Mouse (Mus musculus) hindbrain, embryonic 14.5 days (tissue): ENCODE data around the gene Marveld2. TPM values are rescaled to one million over a fixed set of nuclear protein-coding genes. Genes with fewer than 3 reads are reported as not detected.
A peak's percentile ranks its signal among the peaks of the same experiment; 100 is the strongest.

Source experiments
- ATAC-seq: fragments of 200-750 bp; cut with Nextera tagmentation; 2 replicates; pipeline ENCODE4 v1.8.0; 2017; ENCODE audit warnings: moderate number of reproducible peaks, mild to moderate bottlenecking, moderate TSS enrichment, moderate library complexity; ENCODE audit not compliant: low FRiP score
- DNase-seq: peaks from one replicate; pipeline ENCODE4 v3.0.0-alpha.2; 2015; ENCODE audit warnings: low spot score
- H3K27ac ChIP-seq: fragments of 300-500 bp; sonication (generic); 2 replicates; pipeline ENCODE4 v1.5.1; 2014; ENCODE audit warnings: mild to moderate bottlenecking, moderate library complexity
- H3K27me3 ChIP-seq: fragments of 300-500 bp; sonication (generic); 2 replicates; pipeline ENCODE4 v1.6.1; 2014; ENCODE audit warnings: mild to moderate bottlenecking, low read length, mixed read lengths; ENCODE audit not compliant: control insufficient read depth, insufficient read depth
- H3K36me3 ChIP-seq: fragments of 300-500 bp; sonication (generic); replicated peaks from 2 replicates; pipeline ENCODE4 v1.6.1; 2014; ENCODE audit not compliant: control insufficient read depth, insufficient read depth
- H3K4me1 ChIP-seq: fragments of 300-500 bp; sonication (generic); replicated peaks from 2 replicates; pipeline ENCODE4 v1.6.1; 2014; ENCODE audit warnings: antibody characterized with exemption, low read length, mixed read lengths; ENCODE audit not compliant: control insufficient read depth, insufficient read depth
- H3K4me2 ChIP-seq: fragments of 300-500 bp; sonication (generic); replicated peaks from 2 replicates; pipeline ENCODE4 v1.6.1; 2014; ENCODE audit warnings: mild to moderate bottlenecking, moderate library complexity
- H3K4me3 ChIP-seq: fragments of 300-500 bp; sonication (generic); replicated peaks from 2 replicates; pipeline ENCODE4 v1.5.1; 2014; ENCODE audit warnings: mild to moderate bottlenecking, low read length
- H3K9ac ChIP-seq: fragments of 300-500 bp; sonication (generic); 2 replicates; pipeline ENCODE4 v1.6.1; 2014
- H3K9me3 ChIP-seq: fragments of 300-500 bp; sonication (generic); 2 replicates; pipeline ENCODE4 v1.6.1; 2016; ENCODE audit warnings: low read length; ENCODE audit not compliant: control insufficient read depth
- WGBS: fragments of 180-500 bp; shearing (Covaris S2); extraction: QIAGEN DNeasy Blood & Tissue Kit; methylation state at CpG from one replicate; pipeline ENCODE4 v1.1.7; 2014; 5-methylcytosine and 5-hydroxymethylcytosine counted together
- polyA plus RNA-seq: library from polyadenylated mRNA; unstranded; fragments of >200 nt; fragmentation: Nextera tagmentation; extraction: Ambion mirVana; gene quantifications from 2 replicates; pipeline ENCODE4 v1.2.1, GENCODE M21; 2014

The Marveld2 gene
- 3.0 and 3.8 TPM in 2 replicates for polyA plus RNA-seq

- DNase-seq (peak; percentile 26), ATAC-seq (peak; percentile 62)
- peaks cover 12% of the 10 kb centered on the region for H3K27me3 ChIP-seq
- 3% methylated on average over 65 of the region's 77 CpGs for WGBS
- peak within 1 kb of the TSS; percentile 52 for H3K4me3 ChIP-seq
- no peaks in the 10 kb centered on the region; the same call in 1 of the 2 replicates for H3K4me1 ChIP-seq
- peak within 1 kb of the TSS; percentile 65 for H3K9ac ChIP-seq
- H3K27ac ChIP-seq, result no peak within 1 kb of the TSS
- H3K36me3 ChIP-seq, result peaks cover 40% of the 10 kb centered on the region
- peak within 1 kb of the TSS; percentile 79 for H3K4me2 ChIP-seq
- H3K9me3 ChIP-seq, result 0 out of 2 replicates have a peak, but pooled peaks cover 4% of the 10 kb centered on the region
Measured at GRCm38 (mm10) chr13:100616181-100617087, at the start of gene Marveld2. Gene Marveld2 (minus strand): TSS chr13:100616971.

DNA sequence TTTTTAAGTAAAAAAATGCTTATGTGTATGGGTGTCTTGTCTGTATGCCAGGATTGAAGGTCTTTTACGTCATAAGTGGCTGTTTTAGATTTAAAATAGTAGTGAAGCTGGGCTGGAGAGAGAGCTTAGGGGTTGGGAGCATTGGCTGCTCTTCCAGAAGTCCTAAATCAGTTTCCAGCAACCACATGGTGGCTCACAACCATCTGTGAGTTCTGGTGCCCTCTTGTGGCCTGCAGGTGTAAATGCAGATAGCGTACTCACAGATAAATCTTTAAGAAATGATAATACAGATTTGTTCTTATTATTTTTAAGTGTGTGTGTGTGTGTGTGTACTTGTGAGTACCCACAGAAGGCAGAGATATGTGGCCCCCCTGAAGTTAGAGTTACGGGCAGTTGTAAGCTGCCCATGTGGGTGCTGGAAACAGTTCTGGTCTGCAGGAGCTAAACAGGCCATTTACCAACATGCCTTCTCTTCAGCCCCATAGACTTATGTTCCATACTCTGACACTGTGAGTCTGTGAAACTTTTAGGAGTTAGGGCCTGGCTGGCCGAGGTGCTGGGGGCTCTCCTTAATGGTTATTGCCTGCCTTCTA, 43.2 kb upstream of the Marveld2 start:
- ATAC-seq (no peak), DNase-seq (peak; percentile 83)
- Histone ChIP-seq H3K4me2 (no peak overlapping the region), H3K4me1 (no peaks in the 10 kb centered on the region), H3K36me3 (peaks cover 14% of the 10 kb centered on the region), H3K4me3 (no peak overlapping the region), H3K27me3 (no peaks in the 10 kb centered on the region), H3K27ac (no peak overlapping the region), H3K9me3 (no peaks in the 10 kb centered on the region), H3K9ac (no peak overlapping the region)
- 50% methylated on average over 4 of the region's 4 CpGs for WGBS

DNA sequence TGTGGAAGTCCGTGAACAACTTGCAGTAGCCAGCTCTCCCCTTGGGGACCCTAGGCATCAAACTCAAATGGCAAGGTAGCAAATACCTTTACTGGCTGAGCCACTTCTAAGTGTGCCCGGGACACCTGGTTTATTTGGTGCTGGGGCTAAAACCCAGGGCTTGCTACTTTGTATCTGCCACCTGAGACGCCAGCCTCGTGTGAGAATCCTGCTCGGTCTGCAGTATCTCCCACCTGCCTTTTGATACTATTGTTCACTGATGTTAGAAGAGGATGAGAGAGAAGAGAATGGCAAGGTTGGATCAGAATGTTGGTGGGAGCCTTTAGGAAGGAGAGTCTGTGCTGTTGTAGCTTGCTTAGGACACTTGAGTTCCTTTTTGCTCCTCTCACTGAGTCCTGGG, 41.3 kb upstream of the Marveld2 start:
- Histone ChIP-seq H3K4me2 (no peak overlapping the region), H3K4me1 (no peaks in the 10 kb centered on the region), H3K9me3 (no peaks in the 10 kb centered on the region), H3K4me3 (no peak overlapping the region), H3K27ac (no peak overlapping the region), H3K36me3 (peaks cover 19% of the 10 kb centered on the region), H3K27me3 (no peaks in the 10 kb centered on the region), H3K9ac (no peak overlapping the region)
- DNase-seq (no peak), ATAC-seq (no peak)
- 93% methylated on average over 5 of the region's 5 CpGs for WGBS

DNA sequence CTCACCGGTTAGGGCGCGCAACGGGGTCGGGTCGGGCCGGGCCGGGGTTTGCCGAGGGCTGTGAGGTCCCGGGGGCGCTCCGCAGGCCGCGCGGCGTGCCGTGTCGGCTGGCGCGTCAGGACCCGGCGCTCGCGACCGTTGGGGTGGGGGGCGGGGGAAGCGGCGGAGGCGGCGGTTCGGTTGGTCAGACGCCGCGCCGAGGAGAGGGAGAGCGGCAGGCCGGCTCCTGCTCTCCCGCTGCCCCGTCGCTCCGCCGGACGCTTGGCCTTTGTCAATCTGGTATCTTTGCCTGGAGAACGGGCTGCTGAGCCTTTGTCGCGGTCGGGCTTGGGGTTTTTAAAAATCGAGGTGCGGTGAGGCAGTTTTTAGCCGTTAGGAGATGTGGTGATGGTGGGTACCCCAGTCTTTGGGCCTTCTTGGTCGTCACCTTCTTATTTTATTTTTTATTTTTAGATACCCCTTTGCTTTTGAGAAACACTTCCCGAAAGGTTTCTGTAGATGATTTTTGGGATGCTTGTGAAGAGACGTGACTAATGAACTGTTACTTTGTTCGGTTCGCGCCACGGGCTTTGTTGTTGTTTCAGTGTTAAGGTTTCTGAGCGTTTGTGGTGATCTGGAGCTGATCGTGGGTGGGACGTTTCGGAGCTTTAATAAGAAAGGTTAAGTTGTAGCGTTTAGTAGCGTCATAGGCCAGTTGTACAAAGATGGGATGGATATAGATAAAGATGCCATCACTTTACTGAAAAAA, 34.8 kb upstream of the Marveld2 start, which contains the start of gene Taf9:
Taf9 (plus strand) TSS at position 141 of the 748 bp plus-strand sequence.
- no peak for DNase-seq
- Histone ChIP-seq H3K27me3 (no peaks in the 10 kb centered on the region), H3K36me3 (peaks cover 30% of the 10 kb centered on the region), H3K9me3 (no peaks in the 10 kb centered on the region), H3K4me3 (peak within 1 kb of the TSS; percentile 96), H3K4me2 (peak within 1 kb of the TSS; percentile 95), H3K27ac (peak within 1 kb of the TSS; percentile 97), H3K9ac (peak within 1 kb of the TSS; percentile 78), H3K4me1 (peaks cover 10% of the 10 kb centered on the region)
- ATAC-seq, result peak; percentile 75; the same call in 1 of the 2 replicates
- WGBS, result under 1% methylated on average over 61 of the region's 63 CpGs

- peaks cover 32% of the 10 kb centered on the region for H3K36me3 ChIP-seq
- ATAC-seq (peak; percentile 99), DNase-seq (peak; percentile 95)
- H3K27me3 ChIP-seq, result no peaks in the 10 kb centered on the region
- H3K9ac ChIP-seq, result peak within 1 kb of the TSS; percentile 78
- peak within 1 kb of the TSS; percentile 97 for H3K27ac ChIP-seq
- peak within 1 kb of the TSS; percentile 96 for H3K4me3 ChIP-seq
- H3K4me1 ChIP-seq, result peaks cover 10% of the 10 kb centered on the region
- no peaks in the 10 kb centered on the region for H3K9me3 ChIP-seq
- H3K4me2 ChIP-seq, result peak within 1 kb of the TSS; percentile 95
- under 1% methylated on average over 72 of the region's 73 CpGs for WGBS
Measured at GRCm38 (mm10) chr13:100650550-100651438, 34.0 kb upstream of the Marveld2 start, which contains the start of the genes Ak6 and Rad17. Gene Ak6 (plus strand): TSS chr13:100650979. Gene Rad17 (minus strand): TSS chr13:100651051.

- H3K27me3 ChIP-seq, result no peaks in the 10 kb centered on the region
- DNase-seq, result no peak
- no peak overlapping the region for H3K4me2 ChIP-seq
- ATAC-seq, result no peak
- H3K9me3 ChIP-seq, result no peaks in the 10 kb centered on the region
- H3K27ac ChIP-seq, result no peak overlapping the region
- 95% methylated on average over 8 of the region's 8 CpGs for WGBS
- peaks cover 51% of the 10 kb centered on the region for H3K36me3 ChIP-seq
- H3K9ac ChIP-seq, result no peak overlapping the region
- peaks cover 10% of the 10 kb centered on the region for H3K4me1 ChIP-seq
- no peak overlapping the region for H3K4me3 ChIP-seq
Measured at GRCm38 (mm10) chr13:100648223-100648622, 31.5 kb upstream of the Marveld2 start.

DNA sequence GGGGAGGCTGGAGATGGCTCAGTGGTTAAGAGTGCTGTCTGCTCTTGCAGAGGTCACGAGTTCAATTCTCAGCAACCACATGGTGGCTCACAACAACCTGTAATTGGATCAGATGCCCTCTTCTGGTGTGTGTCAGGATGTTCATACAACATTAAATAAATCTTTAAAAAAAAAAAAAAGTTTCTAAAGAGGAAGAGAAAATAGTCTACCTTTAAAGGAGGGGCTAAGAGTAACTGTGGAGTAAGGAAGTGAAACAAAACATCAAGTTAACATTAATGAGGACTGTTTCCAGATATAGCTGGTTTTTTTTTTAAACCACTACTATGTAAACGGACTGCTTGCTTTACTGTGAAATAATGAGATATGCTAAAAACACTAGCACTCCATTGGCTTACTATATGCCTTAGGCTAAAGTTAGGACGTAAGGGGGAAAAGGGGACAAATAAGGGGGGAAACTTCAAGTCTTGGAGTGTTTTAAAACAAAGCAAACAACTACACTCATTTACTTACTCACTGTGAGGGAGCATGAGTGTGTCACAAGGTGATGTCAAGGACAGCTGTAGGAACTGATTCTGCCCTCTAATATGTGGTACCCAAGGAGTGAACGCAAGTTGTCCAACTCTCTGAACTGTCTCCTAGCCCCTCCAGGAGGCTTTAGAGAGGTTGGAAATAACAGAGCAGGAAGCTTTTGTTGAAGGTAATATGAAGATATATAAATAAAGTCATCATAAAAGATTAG, 25.9 kb upstream of the Marveld2 start:
- no peaks in the 10 kb centered on the region for H3K27me3 ChIP-seq
- no peaks in the 10 kb centered on the region for H3K4me1 ChIP-seq
- no peak overlapping the region for H3K9ac ChIP-seq
- WGBS, result 93% methylated on average over 4 of the region's 4 CpGs
- no peak for DNase-seq
- no peak overlapping the region for H3K4me3 ChIP-seq
- H3K27ac ChIP-seq, result no peak overlapping the region
- H3K4me2 ChIP-seq, result no peak overlapping the region
- ATAC-seq, result no peak
- no peaks in the 10 kb centered on the region for H3K9me3 ChIP-seq
- peaks cover 97% of the 10 kb centered on the region for H3K36me3 ChIP-seq
